Mouse (Mus musculus): ENCODE measurements around the gene Ciita. TPM values are rescaled to one million over a fixed set of nuclear protein-coding genes. Genes with fewer than 3 reads are reported as not detected.

Gene Ciita
- polyA plus RNA-seq, 1 experiment from 2014 or later = 0.39 TPM

DNA sequence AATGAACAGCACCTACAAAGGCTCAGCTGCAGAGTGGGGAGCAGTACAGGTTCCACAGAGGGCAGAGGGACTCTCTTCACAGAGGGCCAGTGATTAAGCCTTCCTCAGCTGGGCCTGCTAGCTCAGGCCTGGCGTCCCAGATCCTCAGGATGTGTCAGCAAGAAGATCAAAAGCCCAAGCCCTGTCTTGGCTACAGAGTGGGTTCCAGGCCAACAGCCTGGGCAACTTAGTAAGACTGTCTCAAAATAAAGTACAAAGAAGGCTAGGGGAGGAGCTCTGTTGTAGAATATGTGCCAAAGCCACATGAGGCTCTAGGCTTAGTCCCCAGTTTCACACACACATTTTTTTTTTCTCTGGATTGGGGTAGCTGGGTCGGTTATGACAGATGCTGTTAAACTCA, 95.1 kb downstream of the Ciita start:
- H3K4me2 ChIP-seq = no peak overlapping the region
- no peaks in the 10 kb centered on the region for H3K9me3 ChIP-seq
- 88% methylated on average over 2 of the region's 2 CpGs for WGBS
- H3K4me1 ChIP-seq = no peaks in the 10 kb centered on the region
- H3K4me3 ChIP-seq = no peak overlapping the region
- H3K27me3 ChIP-seq (replicated peaks) = no peaks in the 10 kb centered on the region
- no peak overlapping the region for H3K9ac ChIP-seq
- peaks cover 42% of the 10 kb centered on the region; the same call in 1 of the 2 replicates for H3K36me3 ChIP-seq (replicated peaks)
- no peak for ATAC-seq (replicated peaks)
- no peak overlapping the region for H3K27ac ChIP-seq

DNA sequence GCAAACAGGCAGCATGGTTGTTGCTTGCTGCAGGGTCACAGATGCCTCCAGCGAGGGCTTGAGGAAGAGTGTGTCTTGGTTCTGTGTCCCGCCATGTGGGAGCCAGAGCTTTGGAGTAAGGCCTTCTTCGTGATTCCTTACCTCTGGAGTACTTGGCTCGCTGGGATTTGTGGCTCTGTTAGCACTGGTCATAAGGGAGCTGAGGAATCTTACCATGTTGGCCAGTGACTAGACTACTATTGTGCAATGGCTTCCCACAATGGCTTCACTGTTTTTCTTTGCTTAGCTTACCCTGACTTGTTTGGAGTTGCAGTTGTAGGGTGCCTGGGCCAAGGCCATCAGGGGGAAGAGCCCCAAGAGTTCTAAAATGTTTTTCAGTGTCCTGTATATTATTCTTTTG, 96.1 kb downstream of the Ciita start:
- Histone ChIP-seq H3K27me3 (replicated peaks) (no peaks in the 10 kb centered on the region), H3K4me2 (no peak overlapping the region), H3K36me3 (replicated peaks) (peaks cover 42% of the 10 kb centered on the region; the same call in 1 of the 2 replicates), H3K27ac (no peak overlapping the region), H3K9me3 (no peaks in the 10 kb centered on the region), H3K4me3 (no peak overlapping the region), H3K9ac (no peak overlapping the region), H3K4me1 (no peaks in the 10 kb centered on the region)
- ATAC-seq (replicated peaks) = no peak
- WGBS = 94% methylated on average over 4 of the region's 4 CpGs

DNA sequence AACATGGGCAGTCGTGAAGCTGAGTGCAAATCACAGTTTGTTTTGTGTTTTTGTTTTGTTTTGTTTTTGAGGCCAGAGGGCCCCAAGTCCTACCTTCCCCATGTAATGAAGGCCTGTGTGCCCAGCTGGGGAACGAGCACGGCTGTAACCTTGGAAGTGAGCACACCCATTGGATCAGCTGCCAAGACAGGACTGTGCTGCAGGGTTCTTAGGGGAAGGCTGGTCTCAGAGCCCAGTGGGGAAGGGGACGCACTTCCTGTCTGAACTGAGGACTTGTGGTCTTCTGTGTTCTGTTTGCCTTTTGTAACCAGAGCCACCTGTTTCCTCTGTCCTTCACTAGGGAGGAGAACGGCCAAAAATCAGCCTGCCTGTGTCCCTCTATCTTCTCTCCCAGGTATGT, 97.7 kb downstream of the Ciita start:
- no peaks in the 10 kb centered on the region for H3K27me3 ChIP-seq (replicated peaks)
- H3K36me3 ChIP-seq (replicated peaks) = peaks cover 50% of the 10 kb centered on the region; the same call in 1 of the 2 replicates
- H3K27ac ChIP-seq = no peak overlapping the region
- H3K4me2 ChIP-seq = no peak overlapping the region
- no peaks in the 10 kb centered on the region for H3K9me3 ChIP-seq
- WGBS = 77% methylated on average over 5 of the region's 5 CpGs
- H3K4me3 ChIP-seq = no peak overlapping the region
- H3K4me1 ChIP-seq = no peaks in the 10 kb centered on the region
- ATAC-seq (replicated peaks) = no peak
- no peak overlapping the region for H3K9ac ChIP-seq

Other genes with a start within 250 kb of the Ciita start
- 10.7 and 11.0 TPM in 2 replicates for gene Emp2, start 166.1 kb upstream of the Ciita start, polyA plus RNA-seq (2015; fragmentation: Nextera tagmentation; extraction: Ambion mirVana)
- gene Tekt5, start 84.6 kb upstream of the Ciita start, polyA plus RNA-seq (2015; fragmentation: Nextera tagmentation; extraction: Ambion mirVana) = 12.1 and 13.3 TPM in 2 replicates
- gene Nubp1, start 68.1 kb upstream of the Ciita start, polyA plus RNA-seq (2015; fragmentation: Nextera tagmentation; extraction: Ambion mirVana) = 53.0 and 54.1 TPM in 2 replicates
- 54.4 and 54.7 TPM in 2 replicates for gene Tvp23a, start 32.7 kb upstream of the Ciita start, polyA plus RNA-seq (2015; fragmentation: Nextera tagmentation; extraction: Ambion mirVana)
- 17.1 and 17.8 TPM in 2 replicates for gene Dexi, start 63.0 kb downstream of the Ciita start, polyA plus RNA-seq (2015; fragmentation: Nextera tagmentation; extraction: Ambion mirVana)
- 73.9 and 89.0 TPM in 2 replicates for gene Clec16a, start 65.3 kb downstream of the Ciita start, polyA plus RNA-seq (2015; fragmentation: Nextera tagmentation; extraction: Ambion mirVana)